Mouse (Mus musculus): ENCODE measurements at regions not wholly inside any gene's neighbourhood (a gene's known extent, or its start where the extent isn't known, plus 50 kb on each side); places are given as distances from the start of the nearest gene placed in this dataset.

GRCm38 (mm10) chr15:59807723-59808122 is 208.7 kb downstream of the 4933412E24Rik start:
- no peak for DNase-seq (ENCODE audit: low read depth, low spot score)
- H3K9me3 ChIP-seq (replicated peaks; ENCODE audit: insufficient read depth, low read length), result no peaks in the 10 kb centered on the region; the same call in 1 of the 2 replicates

DNA sequence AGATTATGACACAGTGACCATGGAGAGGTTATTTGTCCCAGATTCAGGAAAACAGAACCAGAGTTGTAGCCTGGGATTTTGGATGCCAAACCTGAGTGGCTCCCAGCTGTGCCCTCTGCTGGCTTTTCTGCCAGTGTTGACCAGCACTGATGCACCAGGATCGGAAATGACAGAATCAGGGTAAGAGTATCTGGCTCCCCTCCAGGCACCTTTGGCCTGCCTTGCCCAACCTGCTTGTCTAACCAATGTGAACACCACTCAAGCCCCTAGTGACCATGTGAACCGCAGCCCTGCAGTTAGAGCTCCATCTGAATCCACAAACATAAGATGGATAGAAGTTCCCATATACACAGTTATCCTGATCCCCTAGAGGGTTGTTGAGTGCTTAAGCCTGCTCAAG is 210.6 kb downstream of the 4933412E24Rik start:
- TF ChIP-seq ZNF384 (IDR thresholded peaks at IDR 0.05; ENCODE audit: low read depth, low read length) (no peak), CTCF (IDR thresholded peaks at IDR 0.05 in 2 of 3, conservative IDR thresholded peaks at IDR 0.05 in 1 of 3; ENCODE audit: control insufficient read depth in 1 of 3, insufficient read depth in 1 of 3, low read depth in 2 of 3, low read length in 3 of 3, poor library complexity in 1 of 3, severe bottlenecking in 1 of 3) (no peak), ETS1 (IDR thresholded peaks at IDR 0.05; ENCODE audit: low read depth, low read length) (no peak), CHD2 (IDR thresholded peaks at IDR 0.05; ENCODE audit: low read length) (no peak), POLR2AphosphoS5 (IDR thresholded peaks at IDR 0.05; ENCODE audit: borderline replicate concordance, low read depth, low read length) (no peak), MAX (IDR thresholded peaks at IDR 0.05; ENCODE audit: low read length) (no peak), MAZ (IDR thresholded peaks at IDR 0.05; ENCODE audit: low read depth, low read length) (no peak), MAFK (IDR thresholded peaks at IDR 0.05; ENCODE audit: borderline replicate concordance, low read depth, low read length) (no peak), MXI1 (IDR thresholded peaks at IDR 0.05; ENCODE audit: low read depth, low read length) (no peak), ZKSCAN1 (IDR thresholded peaks at IDR 0.05; ENCODE audit: low read depth, low read length) (no peak)
- H3K79me2 ChIP-seq (ENCODE audit: control insufficient read depth, insufficient read depth, low read length, poor library complexity), result no peaks in the 10 kb centered on the region
- no peaks in the 10 kb centered on the region for H3K27me3 ChIP-seq (ENCODE audit: control insufficient read depth in 1 of 2, insufficient read depth in 2 of 2, low read length in 2 of 2)
- H3K9ac ChIP-seq (ENCODE audit: control insufficient read depth, low read depth, low read length, poor library complexity, severe bottlenecking), result no peak overlapping the region
- H3K9me3 ChIP-seq (replicated peaks; ENCODE audit: insufficient read depth, low read length), result no peaks in the 10 kb centered on the region; the same call in 1 of the 2 replicates
- no peaks in the 10 kb centered on the region for H3K4me1 ChIP-seq (ENCODE audit: control insufficient read depth in 1 of 2, insufficient read depth in 2 of 2, low read length in 2 of 2)
- no peak overlapping the region for H3K27ac ChIP-seq (ENCODE audit: control insufficient read depth, low read depth, low read length)
- no peak overlapping the region for H3K4me3 ChIP-seq (ENCODE audit: control insufficient read depth in 1 of 2, insufficient read depth in 1 of 2, low read depth in 2 of 2, low read length in 2 of 2)
- no peaks in the 10 kb centered on the region for H3K36me3 ChIP-seq (ENCODE audit: control insufficient read depth in 1 of 2, insufficient read depth in 2 of 2, low read length in 2 of 2)
- DNase-seq (ENCODE audit: low read depth, low spot score), result no peak

More at GRCm38 (mm10) chr15:59807723-59808122, 208.7 kb downstream of the 4933412E24Rik start:
- Histone ChIP-seq H3K27ac (ENCODE audit: control insufficient read depth, low read depth, low read length) (no peak overlapping the region), H3K4me1 (ENCODE audit: control insufficient read depth in 1 of 2, insufficient read depth in 2 of 2, low read length in 2 of 2) (no peaks in the 10 kb centered on the region), H3K27me3 (ENCODE audit: control insufficient read depth in 1 of 2, insufficient read depth in 2 of 2, low read length in 2 of 2) (no peaks in the 10 kb centered on the region), H3K9ac (ENCODE audit: control insufficient read depth, low read depth, low read length, poor library complexity, severe bottlenecking) (no peak overlapping the region), H3K4me3 (ENCODE audit: control insufficient read depth in 1 of 2, insufficient read depth in 1 of 2, low read depth in 2 of 2, low read length in 2 of 2) (no peak overlapping the region), H3K36me3 (ENCODE audit: control insufficient read depth in 1 of 2, insufficient read depth in 2 of 2, low read length in 2 of 2) (no peaks in the 10 kb centered on the region), H3K79me2 (ENCODE audit: control insufficient read depth, insufficient read depth, low read length, poor library complexity) (no peaks in the 10 kb centered on the region)
- TF ChIP-seq E2F4 (IDR thresholded peaks at IDR 0.05; ENCODE audit: borderline replicate concordance, low read depth, low read length), result no peak
- TF ChIP-seq MAZ (IDR thresholded peaks at IDR 0.05; ENCODE audit: low read depth, low read length), result no peak
- TF ChIP-seq ZKSCAN1 (IDR thresholded peaks at IDR 0.05; ENCODE audit: low read depth, low read length), result no peak
- no peak for TF ChIP-seq POLR2A (IDR thresholded peaks at IDR 0.05; ENCODE audit: control insufficient read depth in 1 of 2, insufficient read depth in 1 of 2, low read depth in 1 of 2, low read length in 2 of 2, poor library complexity in 1 of 2)
- no peak for TF ChIP-seq ZC3H11A (IDR thresholded peaks at IDR 0.05; ENCODE audit: low read depth, low read length)
- no peak for TF ChIP-seq UBTF (IDR thresholded peaks at IDR 0.05; ENCODE audit: borderline replicate concordance, insufficient read depth, low read depth, low read length)
- no peak for TF ChIP-seq ZMIZ1 (IDR thresholded peaks at IDR 0.05; ENCODE audit: low read depth, low read length)
- TF ChIP-seq MYC (IDR thresholded peaks at IDR 0.05; ENCODE audit: low read depth, low read length), result no peak
- TF ChIP-seq EP300 (IDR thresholded peaks at IDR 0.05; ENCODE audit: low read depth in 1 of 2, low read length in 2 of 2), result no peak
- TF ChIP-seq NRF1 (IDR thresholded peaks at IDR 0.05; ENCODE audit: insufficient read depth, low read depth, low read length, poor library complexity, severe bottlenecking), result no peak
- no peak for TF ChIP-seq KAT2A (conservative IDR thresholded peaks at IDR 0.05; ENCODE audit: low read depth, low read length)
- no peak for TF ChIP-seq RAD21 (IDR thresholded peaks at IDR 0.05; ENCODE audit: low read depth, low read length)
- TF ChIP-seq TBP (IDR thresholded peaks at IDR 0.05; ENCODE audit: low read depth, low read length), result no peak
- TF ChIP-seq RCOR1 (IDR thresholded peaks at IDR 0.05; ENCODE audit: low read depth, low read length), result no peak
- TF ChIP-seq CHD2 (IDR thresholded peaks at IDR 0.05; ENCODE audit: low read length), result no peak
- no peak for TF ChIP-seq ETS1 (IDR thresholded peaks at IDR 0.05; ENCODE audit: low read depth, low read length)
- no peak for TF ChIP-seq CHD1 (IDR thresholded peaks at IDR 0.05; ENCODE audit: low read depth, low read length)

Data from MEL (cell line).